ENCODE assay signal across 18 mouse cellular contexts in the genomic region with DNA sequence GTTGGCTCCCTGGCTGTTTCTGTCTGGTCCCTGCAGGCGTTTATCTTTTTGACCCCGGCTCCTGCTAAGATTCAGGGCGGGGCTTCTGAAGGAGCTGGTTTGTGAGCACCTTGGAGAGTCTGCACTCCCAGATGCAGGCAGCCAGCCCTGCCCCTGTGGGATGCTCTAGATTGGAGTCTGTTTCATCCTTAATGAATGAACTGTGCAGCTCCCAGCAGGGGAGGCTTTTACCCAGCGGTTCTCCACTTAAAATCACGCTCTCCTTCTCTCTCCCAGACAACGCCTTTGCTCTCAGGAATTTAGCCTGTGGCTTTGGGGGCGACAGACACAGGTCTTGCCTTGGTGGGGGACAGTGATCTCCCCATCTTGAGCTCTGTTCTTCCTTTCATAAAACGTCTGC. TPM values are rescaled to one million over a fixed set of nuclear protein-coding genes. Genes with fewer than 3 reads are reported as not detected.
DNase-seq lines count a peak whose midpoint lies in the region; ATAC-seq lines count a peak whose summit lies in the region.
"Had no signal": no experiment of that assay in that cellular context is flagged by ENCODE, and none has a peak within 500 bp of the region (broad histone marks: within the 10 kb centered on the region; RNA-seq: fewer than 3 reads in every experiment).

No protein-coding gene starts in this region.

- H3K9me3 ChIP-seq in embryonic facial prominence, embryonic 13.5 days, result no peaks in the 10 kb centered on the region
- H3K9me3 ChIP-seq in embryonic facial prominence, embryonic 10.5 days, result 0 out of 2 replicates have a peak, but pooled peaks cover 4% of the 10 kb centered on the region
- H3K9me3 ChIP-seq in neural tube, embryonic 13.5 days, result no peaks in the 10 kb centered on the region
- H3K9me3 ChIP-seq in neural tube, embryonic 15.5 days (replicated peaks), result no peaks in the 10 kb centered on the region
- no peaks in the 10 kb centered on the region for H3K9me3 ChIP-seq in forebrain, embryonic 16.5 days (ENCODE audit: control insufficient read depth, low read length)
- H3K9me3 ChIP-seq: limb, embryonic 13.5 days had no signal

- DNase-seq in embryonic facial prominence, embryonic 10.5 days (ENCODE audit: low spot score), result no peak
- DNase-seq in ovary, postnatal 14 days (ENCODE audit: low spot score), result no peak
- DNase-seq in cerebellum, adult 11-12 months, result no peak
- DNase-seq: adrenal gland, postnatal 10 days; cerebellum, postnatal 25 days; kidney, postnatal 14 days; lung, adult 18-20 months; thymus, postnatal 25 days had no signal

- H3K9ac ChIP-seq in embryonic facial prominence, embryonic 13.5 days, result 0 out of 2 replicates have a peak overlapping the region, but pooled peaks have one; percentile 16
- no peak overlapping the region for H3K9ac ChIP-seq in neural tube, embryonic 13.5 days
- H3K9ac ChIP-seq in neural tube, embryonic 15.5 days (replicated peaks), result no peak overlapping the region
- 0 out of 2 replicates have a peak overlapping the region, but pooled peaks have one; percentile 8 for H3K9ac ChIP-seq in forebrain, embryonic 16.5 days (replicated peaks; ENCODE audit: low read depth, low read length)
- H3K9ac ChIP-seq: limb, embryonic 13.5 days had no signal

- no peaks in the 10 kb centered on the region for H3K4me1 ChIP-seq in embryonic facial prominence, embryonic 13.5 days
- peaks cover 22% of the 10 kb centered on the region for H3K4me1 ChIP-seq in embryonic facial prominence, embryonic 10.5 days
- H3K4me1 ChIP-seq in neural tube, embryonic 13.5 days (replicated peaks), result peaks cover 12% of the 10 kb centered on the region
- H3K4me1 ChIP-seq in neural tube, embryonic 15.5 days, result peaks cover 8% of the 10 kb centered on the region
- H3K4me1 ChIP-seq in forebrain, embryonic 16.5 days (replicated peaks; ENCODE audit: control insufficient read depth, insufficient read depth, low read length), result peaks cover 11% of the 10 kb centered on the region; the same call in 1 of the 2 replicates
- H3K4me1 ChIP-seq: limb, embryonic 13.5 days had no signal

- no peak overlapping the region for H3K27ac ChIP-seq in embryonic facial prominence, embryonic 13.5 days
- no peak overlapping the region for H3K27ac ChIP-seq in embryonic facial prominence, embryonic 10.5 days (replicated peaks)
- 0 out of 2 replicates have a peak overlapping the region, but pooled peaks have one; percentile 10 for H3K27ac ChIP-seq in neural tube, embryonic 13.5 days (replicated peaks)
- H3K27ac ChIP-seq in neural tube, embryonic 15.5 days (replicated peaks), result no peak overlapping the region
- no peak overlapping the region for H3K27ac ChIP-seq in forebrain, embryonic 16.5 days (ENCODE audit: low read length)
- H3K27ac ChIP-seq: limb, embryonic 13.5 days; macrophage had no signal

- no peak overlapping the region for H3K4me3 ChIP-seq in embryonic facial prominence, embryonic 13.5 days
- H3K4me3 ChIP-seq in embryonic facial prominence, embryonic 10.5 days, result no peak overlapping the region
- H3K4me3 ChIP-seq in neural tube, embryonic 13.5 days, result no peak overlapping the region
- H3K4me3 ChIP-seq in neural tube, embryonic 15.5 days (replicated peaks), result no peak overlapping the region
- H3K4me3 ChIP-seq in forebrain, embryonic 16.5 days (replicated peaks; ENCODE audit: low read length), result no peak overlapping the region
- H3K4me3 ChIP-seq: erythroblast, embryonic 14.5 days; limb, embryonic 13.5 days had no signal

- WGBS in embryonic facial prominence, embryonic 13.5 days, result 5% methylated on average over 8 of the region's 8 CpGs
- WGBS in embryonic facial prominence, embryonic 10.5 days, result 4% methylated on average over 8 of the region's 8 CpGs
- WGBS in neural tube, embryonic 13.5 days, result 3% methylated on average over 8 of the region's 8 CpGs
- WGBS in neural tube, embryonic 15.5 days, result 4% methylated on average over 8 of the region's 8 CpGs
- whole genome bisulfite sequencing in forebrain, embryonic 16.5 days, result 2% methylated on average over 8 of the region's 8 CpGs

- no peak overlapping the region for H3K4me2 ChIP-seq in embryonic facial prominence, embryonic 13.5 days
- H3K4me2 ChIP-seq in neural tube, embryonic 13.5 days, result no peak overlapping the region
- H3K4me2 ChIP-seq in neural tube, embryonic 15.5 days, result no peak overlapping the region
- no peak overlapping the region for H3K4me2 ChIP-seq in forebrain, embryonic 16.5 days (ENCODE audit: low read length)
- H3K4me2 ChIP-seq: limb, embryonic 13.5 days had no signal

- no peaks in the 10 kb centered on the region for H3K27me3 ChIP-seq in embryonic facial prominence, embryonic 13.5 days
- H3K27me3 ChIP-seq in embryonic facial prominence, embryonic 10.5 days (replicated peaks; ENCODE audit: low read depth, poor library complexity, severe bottlenecking), result no peaks in the 10 kb centered on the region
- H3K27me3 ChIP-seq in neural tube, embryonic 13.5 days, result no peaks in the 10 kb centered on the region
- no peaks in the 10 kb centered on the region for H3K27me3 ChIP-seq in neural tube, embryonic 15.5 days (replicated peaks)
- H3K27me3 ChIP-seq in forebrain, embryonic 16.5 days (replicated peaks; ENCODE audit: control insufficient read depth, insufficient read depth, low read length), result no peaks in the 10 kb centered on the region
- H3K27me3 ChIP-seq: limb, embryonic 13.5 days had no signal

- no peak for ATAC-seq in embryonic facial prominence, embryonic 13.5 days (ENCODE audit: insufficient number of reproducible peaks, insufficient read depth, low FRiP score, low TSS enrichment, low read depth)
- ATAC-seq in neural tube, embryonic 13.5 days (ENCODE audit: low read depth), result no peak
- no peak for ATAC-seq in neural tube, embryonic 15.5 days (ENCODE audit: low FRiP score)
- no peak for ATAC-seq in forebrain, embryonic 16.5 days
- no peak for ATAC-seq in granulocyte monocyte progenitor cell, adult 5-6 weeks (replicated peaks; ENCODE audit: poor library complexity, severe bottlenecking)
- ATAC-seq: intestine, postnatal 0 days had no signal

- H3K36me3 ChIP-seq in embryonic facial prominence, embryonic 13.5 days, result no peaks in the 10 kb centered on the region
- H3K36me3 ChIP-seq in embryonic facial prominence, embryonic 10.5 days (replicated peaks), result no peaks in the 10 kb centered on the region
- no peaks in the 10 kb centered on the region for H3K36me3 ChIP-seq in neural tube, embryonic 13.5 days
- no peaks in the 10 kb centered on the region for H3K36me3 ChIP-seq in neural tube, embryonic 15.5 days
- H3K36me3 ChIP-seq in forebrain, embryonic 16.5 days (ENCODE audit: control insufficient read depth, insufficient read depth), result no peaks in the 10 kb centered on the region
- H3K36me3 ChIP-seq: limb, embryonic 13.5 days had no signal

RNA-seq across cellular contexts. Expression of gene Tmem132b, which starts 43.3 kb away (rescaled TPM):
- 0.11 and 0.26 TPM in 2 replicates for polyA plus RNA-seq in embryonic facial prominence, embryonic 13.5 days (2015; fragmentation: Nextera tagmentation; extraction: Ambion mirVana)
- polyA plus RNA-seq in embryonic facial prominence, embryonic 10.5 days (2016; fragmentation: Nextera tagmentation; extraction: Ambion mirVana), result 0.23 and 0.34 TPM in 2 replicates
- polyA plus RNA-seq in neural tube, embryonic 13.5 days (2015; fragmentation: Nextera tagmentation; extraction: Ambion mirVana), result 3.0 TPM in 2 replicates
- 4.9 and 5.6 TPM in 2 replicates for polyA plus RNA-seq in neural tube, embryonic 15.5 days (2015; fragmentation: Nextera tagmentation; extraction: Ambion mirVana)
- 8.4 and 9.1 TPM in 2 replicates for polyA plus RNA-seq in forebrain, embryonic 16.5 days (2015; fragmentation: Nextera tagmentation; extraction: Ambion mirVana)
- not detected in 2 replicates for total RNA-seq in granulocyte monocyte progenitor cell, adult 5-6 weeks (2014; fragmentation: Nextera tagmentation)
- not detected in 2 replicates for total RNA-seq in granulocyte monocyte progenitor cell, adult 5-6 weeks (2017)
- total RNA-seq: heart, postnatal 25 days had no signal
- polyA plus RNA-seq: erythroblast, embryonic 14.5 days; macrophage had no signal

Comparison
In these comparisons a context has a peak if more than half of its experiments do, and no peak if none do; other contexts are left out.
1. H3K9ac ChIP-seq: peak in embryonic facial prominence, embryonic 13.5 days (single experiment) and forebrain, embryonic 16.5 days (single experiment); none in neural tube, embryonic 13.5 days (single experiment) and neural tube, embryonic 15.5 days (single experiment).